Comparison of ENCODE assay signal across 8 mouse cellular contexts in genomic region chr11:82889524-82890341, GRCm38 (mm10). TPM values are rescaled to one million over a fixed set of nuclear protein-coding genes. Genes with fewer than 3 reads are reported as not detected.
DNase-seq lines count a peak whose midpoint lies in the region; ATAC-seq and TF ChIP-seq lines count a peak whose summit lies in the region.

No protein-coding gene starts in this region.

- ATAC-seq in heart, embryonic 16.5 days (replicated peaks; ENCODE audit: extremely low read depth, insufficient read depth, low FRiP score) = peak; percentile 43
- ATAC-seq in midbrain, embryonic 14.5 days (ENCODE audit: low FRiP score, low TSS enrichment) = peak; percentile 27; the same call in 1 of the 2 replicates

- peak overlapping the region; percentile 53 for H3K27ac ChIP-seq in cerebellum, adult 2 months (ENCODE audit: insufficient read depth, low read length)
- peak overlapping the region; percentile 34 for H3K27ac ChIP-seq in heart, embryonic 16.5 days (ENCODE audit: low read length)
- H3K27ac ChIP-seq in limb, embryonic 10.5 days = peak overlapping the region; percentile 79
- H3K27ac ChIP-seq in midbrain, embryonic 14.5 days (replicated peaks; ENCODE audit: low read depth, low read length) = peak overlapping the region; percentile 6; the same call in 1 of the 2 replicates

- peak overlapping the region; percentile 89 for H3K4me3 ChIP-seq in cerebellum, adult 2 months (replicated peaks; ENCODE audit: insufficient read depth, low read depth, low read length)
- peak overlapping the region; percentile 83 for H3K4me3 ChIP-seq in heart, embryonic 16.5 days (ENCODE audit: low read length)
- H3K4me3 ChIP-seq in limb, embryonic 10.5 days = peak overlapping the region; percentile 63
- peak overlapping the region; percentile 57 for H3K4me3 ChIP-seq in midbrain, embryonic 14.5 days (replicated peaks; ENCODE audit: low read depth, low read length)

- 2% methylated on average over 31 of the region's 31 CpGs for WGBS in cerebellum, adult 2 months
- WGBS in heart, embryonic 16.5 days = 3% methylated on average over 31 of the region's 31 CpGs
- 7% methylated on average over 31 of the region's 31 CpGs for WGBS in limb, embryonic 10.5 days
- WGBS in midbrain, embryonic 14.5 days = 6% methylated on average over 31 of the region's 31 CpGs

- peak; percentile 21 for DNase-seq in embryo, embryonic 10 days (ENCODE audit: low spot score)
- no peak for DNase-seq in embryo, embryonic 10.5 days (ENCODE audit: low spot score)
- peak; percentile 30 to 31 for DNase-seq in B cell, adult 2 months
- DNase-seq in cerebellum, adult 2 months = peak in 1 of 2 experiments; percentile 32
- DNase-seq in limb, embryonic 10.5 days (ENCODE audit: low spot score) = no peak
- DNase-seq in midbrain, embryonic 14.5 days = no peak
- no peak for DNase-seq in left cerebral cortex, postnatal 10 days (ENCODE audit: extremely low spot score in 1 of 2, low spot score in 2 of 2)

- peaks cover 4% of the 10 kb centered on the region; the same call in 1 of the 2 replicates for H3K4me1 ChIP-seq in cerebellum, adult 2 months (ENCODE audit: control insufficient read depth, insufficient read depth, low read length)
- peaks cover 12% of the 10 kb centered on the region for H3K4me1 ChIP-seq in heart, embryonic 16.5 days (ENCODE audit: control insufficient read depth, insufficient read depth, low read length)
- H3K4me1 ChIP-seq in limb, embryonic 10.5 days = peaks cover 20% of the 10 kb centered on the region
- H3K4me1 ChIP-seq in midbrain, embryonic 14.5 days (ENCODE audit: control insufficient read depth, insufficient read depth, low read length) = peaks cover 16% of the 10 kb centered on the region

- intact Hi-C loops in left cerebral cortex, postnatal 10 days (cut with DNase I) = loop anchor here (2.0 to 5.0 kb wide), 5 partner anchors 277 to 893 kb away; no protein-coding TSS in a partner anchor

- no peak for TF ChIP-seq POLR2A in cerebellum, adult 2 months (IDR thresholded peaks at IDR 0.05; ENCODE audit: borderline replicate concordance, insufficient read depth, low read length)

- H3K9me3 ChIP-seq in heart, embryonic 16.5 days (replicated peaks; ENCODE audit: control insufficient read depth, low read length) = no peaks in the 10 kb centered on the region
- no peaks in the 10 kb centered on the region for H3K9me3 ChIP-seq in limb, embryonic 10.5 days (replicated peaks)
- no peaks in the 10 kb centered on the region for H3K9me3 ChIP-seq in midbrain, embryonic 14.5 days (ENCODE audit: control insufficient read depth, low read length)

- no peaks in the 10 kb centered on the region for H3K27me3 ChIP-seq in cerebellum, adult 2 months (ENCODE audit: control insufficient read depth, insufficient read depth, low read length)
- 0 out of 2 replicates have a peak, but pooled peaks cover 2% of the 10 kb centered on the region for H3K27me3 ChIP-seq in heart, embryonic 16.5 days (ENCODE audit: control insufficient read depth, insufficient read depth, low read length)
- 0 out of 2 replicates have a peak, but pooled peaks cover 7% of the 10 kb centered on the region for H3K27me3 ChIP-seq in limb, embryonic 10.5 days (ENCODE audit: low read depth, poor library complexity, severe bottlenecking)
- H3K27me3 ChIP-seq in midbrain, embryonic 14.5 days (ENCODE audit: control insufficient read depth, insufficient read depth, low read length) = no peaks in the 10 kb centered on the region

- TF ChIP-seq CTCF in cerebellum, adult 2 months (IDR thresholded peaks at IDR 0.05; ENCODE audit: borderline replicate concordance, insufficient read depth, low read depth, low read length) = no peak

- peak overlapping the region; percentile 95 for H3K4me2 ChIP-seq in heart, embryonic 16.5 days (ENCODE audit: low read depth, low read length)
- H3K4me2 ChIP-seq in midbrain, embryonic 14.5 days (ENCODE audit: low read length) = peak overlapping the region; percentile 82

- H3K36me3 ChIP-seq in heart, embryonic 16.5 days (ENCODE audit: control insufficient read depth, insufficient read depth) = no peaks in the 10 kb centered on the region; the same call in 1 of the 2 replicates
- H3K36me3 ChIP-seq in limb, embryonic 10.5 days = no peaks in the 10 kb centered on the region
- H3K36me3 ChIP-seq in midbrain, embryonic 14.5 days (ENCODE audit: control insufficient read depth, insufficient read depth, low read length) = no peaks in the 10 kb centered on the region

- H3K9ac ChIP-seq in heart, embryonic 16.5 days (ENCODE audit: low read length) = peak overlapping the region; percentile 74
- peak overlapping the region; percentile 64 for H3K9ac ChIP-seq in midbrain, embryonic 14.5 days (replicated peaks; ENCODE audit: low read length)

RNA-seq across cellular contexts. Expression of gene Rad51d, which starts 0.7 kb away (rescaled TPM):
- polyA plus RNA-seq in cerebellum, adult 2 months (2012; rRNA removed) = 20.9 and 21.2 TPM in 2 replicates
- polyA plus RNA-seq in heart, embryonic 16.5 days (2015; fragmentation: Nextera tagmentation; extraction: Ambion mirVana) = 13.8 and 14.4 TPM in 2 replicates
- 12.8 and 13.7 TPM in 2 replicates for polyA plus RNA-seq in limb, embryonic 10.5 days (2016; fragmentation: Nextera tagmentation; extraction: Ambion mirVana)
- polyA plus RNA-seq in midbrain, embryonic 14.5 days (2014; fragmentation: Nextera tagmentation; extraction: Ambion mirVana) = 11.4 and 17.2 TPM in 2 replicates
- total RNA-seq in left cerebral cortex, postnatal 10 days (2021) = 10 to 100 TPM; 11.1 to 11.3 TPM

RNA-seq across cellular contexts. Expression of gene Fndc8, which starts 2.2 kb away (rescaled TPM):
- polyA plus RNA-seq in cerebellum, adult 2 months (2012; rRNA removed) = not detected in 2 replicates
- 0.12 and 0.20 TPM in 2 replicates for polyA plus RNA-seq in heart, embryonic 16.5 days (2015; fragmentation: Nextera tagmentation; extraction: Ambion mirVana)
- polyA plus RNA-seq in limb, embryonic 10.5 days (2016; fragmentation: Nextera tagmentation; extraction: Ambion mirVana) = 0.18 and 0.35 TPM in 2 replicates
- 0.30 and 0.38 TPM in 2 replicates for polyA plus RNA-seq in midbrain, embryonic 14.5 days (2014; fragmentation: Nextera tagmentation; extraction: Ambion mirVana)
- not detected for total RNA-seq in left cerebral cortex, postnatal 10 days (2021)

RNA-seq across cellular contexts. Expression of gene Nle1, which starts 18.5 kb away (rescaled TPM):
- 39.5 and 43.0 TPM in 2 replicates for polyA plus RNA-seq in cerebellum, adult 2 months (2012; rRNA removed)
- 22.2 TPM in 2 replicates for polyA plus RNA-seq in heart, embryonic 16.5 days (2015; fragmentation: Nextera tagmentation; extraction: Ambion mirVana)
- 54.6 and 55.3 TPM in 2 replicates for polyA plus RNA-seq in limb, embryonic 10.5 days (2016; fragmentation: Nextera tagmentation; extraction: Ambion mirVana)
- 24.8 and 28.0 TPM in 2 replicates for polyA plus RNA-seq in midbrain, embryonic 14.5 days (2014; fragmentation: Nextera tagmentation; extraction: Ambion mirVana)
- 10 to 100 TPM; 37.1 to 41.2 TPM for total RNA-seq in left cerebral cortex, postnatal 10 days (2021)

RNA-seq across cellular contexts. Expression of gene Rffl, which starts 18.7 kb away (rescaled TPM):
- 16.8 and 18.6 TPM in 2 replicates for polyA plus RNA-seq in cerebellum, adult 2 months (2012; rRNA removed)
- polyA plus RNA-seq in heart, embryonic 16.5 days (2015; fragmentation: Nextera tagmentation; extraction: Ambion mirVana) = 5.1 and 5.5 TPM in 2 replicates
- 8.6 and 10.6 TPM in 2 replicates for polyA plus RNA-seq in limb, embryonic 10.5 days (2016; fragmentation: Nextera tagmentation; extraction: Ambion mirVana)
- 2.6 and 4.2 TPM in 2 replicates for polyA plus RNA-seq in midbrain, embryonic 14.5 days (2014; fragmentation: Nextera tagmentation; extraction: Ambion mirVana)
- total RNA-seq in left cerebral cortex, postnatal 10 days (2021) = 1 to 10 TPM; 3.5 to 4.1 TPM

RNA-seq across cellular contexts. Expression of gene Unc45b, which starts 20.6 kb away (rescaled TPM):
- polyA plus RNA-seq in cerebellum, adult 2 months (2012; rRNA removed) = 1.9 and 2.3 TPM in 2 replicates
- polyA plus RNA-seq in heart, embryonic 16.5 days (2015; fragmentation: Nextera tagmentation; extraction: Ambion mirVana) = 188 and 201 TPM in 2 replicates
- 0.73 and 1.4 TPM in 2 replicates for polyA plus RNA-seq in limb, embryonic 10.5 days (2016; fragmentation: Nextera tagmentation; extraction: Ambion mirVana)
- polyA plus RNA-seq in midbrain, embryonic 14.5 days (2014; fragmentation: Nextera tagmentation; extraction: Ambion mirVana) = 0.32 and 0.84 TPM in 2 replicates
- total RNA-seq in left cerebral cortex, postnatal 10 days (2021) = 1 to 10 TPM; 3.3 to 5.1 TPM

Comparison
In these comparisons a context has a peak if more than half of its experiments do, and no peak if none do; other contexts are left out.
1. DNase-seq: peak in embryo, embryonic 10 days (single experiment) and B cell, adult 2 months (2 of 2); none in embryo, embryonic 10.5 days (single experiment), limb, embryonic 10.5 days (single experiment), midbrain, embryonic 14.5 days (single experiment) and left cerebral cortex, postnatal 10 days (0 of 2).
2. H3K27ac ChIP-seq: peak in every context shown above with its lines; median percentile 79 in limb, embryonic 10.5 days; 53 in cerebellum, adult 2 months; 34 in heart, embryonic 16.5 days; 6 in midbrain, embryonic 14.5 days.
3. Peak in every context shown above with its lines, with median percentiles within 50 percentile points of each other: H3K4me3 ChIP-seq.